Mouse (Mus musculus): ENCODE measurements around the gene Nepn. TPM values are rescaled to one million over a fixed set of nuclear protein-coding genes. Genes with fewer than 3 reads are reported as not detected.

Nepn gene
- polyA plus RNA-seq, 1 experiment from 2014 or later, result not detected

GRCm38 (mm10) chr10:52391208-52391607, 2.4 kb downstream of the Nepn start:
- Histone ChIP-seq H3K4me1 (replicated peaks; ENCODE audit: control insufficient read depth, insufficient read depth, low read length) (no peaks in the 10 kb centered on the region), H3K9me3 (ENCODE audit: control insufficient read depth, low read length) (no peaks in the 10 kb centered on the region), H3K4me2 (ENCODE audit: low read length) (no peak overlapping the region), H3K9ac (replicated peaks; ENCODE audit: low read depth, low read length) (no peak overlapping the region), H3K4me3 (replicated peaks; ENCODE audit: low read length) (no peak overlapping the region), H3K27ac (ENCODE audit: low read length) (no peak overlapping the region), H3K36me3 (ENCODE audit: control insufficient read depth, insufficient read depth) (no peaks in the 10 kb centered on the region), H3K27me3 (replicated peaks; ENCODE audit: control insufficient read depth, insufficient read depth, low read length) (no peaks in the 10 kb centered on the region)
- WGBS, result 83% methylated on average over 2 of the region's 2 CpGs
- ATAC-seq, result no peak

GRCm38 (mm10) chr10:52396647-52397046, 7.9 kb downstream of the Nepn start:
- WGBS, result 93% methylated on average over 3 of the region's 3 CpGs
- no peak for ATAC-seq
- Histone ChIP-seq H3K27ac (ENCODE audit: low read length) (no peak overlapping the region), H3K9ac (replicated peaks; ENCODE audit: low read depth, low read length) (no peak overlapping the region), H3K4me2 (ENCODE audit: low read length) (no peak overlapping the region), H3K27me3 (replicated peaks; ENCODE audit: control insufficient read depth, insufficient read depth, low read length) (no peaks in the 10 kb centered on the region), H3K9me3 (ENCODE audit: control insufficient read depth, low read length) (no peaks in the 10 kb centered on the region), H3K36me3 (ENCODE audit: control insufficient read depth, insufficient read depth) (no peaks in the 10 kb centered on the region), H3K4me3 (replicated peaks; ENCODE audit: low read length) (no peak overlapping the region), H3K4me1 (replicated peaks; ENCODE audit: control insufficient read depth, insufficient read depth, low read length) (no peaks in the 10 kb centered on the region)

GRCm38 (mm10) chr10:52398715-52399114, 9.9 kb downstream of the Nepn start:
- Histone ChIP-seq H3K9me3 (ENCODE audit: control insufficient read depth, low read length) (no peaks in the 10 kb centered on the region), H3K4me2 (ENCODE audit: low read length) (no peak overlapping the region), H3K27ac (ENCODE audit: low read length) (no peak overlapping the region), H3K4me3 (replicated peaks; ENCODE audit: low read length) (no peak overlapping the region), H3K27me3 (replicated peaks; ENCODE audit: control insufficient read depth, insufficient read depth, low read length) (no peaks in the 10 kb centered on the region), H3K9ac (replicated peaks; ENCODE audit: low read depth, low read length) (no peak overlapping the region), H3K4me1 (replicated peaks; ENCODE audit: control insufficient read depth, insufficient read depth, low read length) (no peaks in the 10 kb centered on the region), H3K36me3 (ENCODE audit: control insufficient read depth, insufficient read depth) (no peaks in the 10 kb centered on the region)
- no peak for ATAC-seq
- 84% methylated on average over 2 of the region's 2 CpGs for WGBS

- 63% methylated on average over 3 of the region's 3 CpGs for WGBS
- Histone ChIP-seq H3K4me3 (replicated peaks; ENCODE audit: low read length) (no peak overlapping the region), H3K9ac (replicated peaks; ENCODE audit: low read depth, low read length) (no peak overlapping the region), H3K9me3 (ENCODE audit: control insufficient read depth, low read length) (no peaks in the 10 kb centered on the region), H3K4me2 (ENCODE audit: low read length) (no peak overlapping the region), H3K27me3 (replicated peaks; ENCODE audit: control insufficient read depth, insufficient read depth, low read length) (no peaks in the 10 kb centered on the region), H3K4me1 (replicated peaks; ENCODE audit: control insufficient read depth, insufficient read depth, low read length) (no peaks in the 10 kb centered on the region), H3K27ac (ENCODE audit: low read length) (no peak overlapping the region), H3K36me3 (ENCODE audit: control insufficient read depth, insufficient read depth) (no peaks in the 10 kb centered on the region)
- no peak for ATAC-seq
Observed at GRCm38 (mm10) chr10:52399722-52400121, 10.9 kb downstream of the Nepn start.

GRCm38 (mm10) chr10:52405160-52405559, 16.4 kb downstream of the Nepn start:
- H3K4me3 ChIP-seq (replicated peaks; ENCODE audit: low read length), result no peak overlapping the region
- no peak overlapping the region for H3K4me2 ChIP-seq (ENCODE audit: low read length)
- ATAC-seq, result no peak
- H3K36me3 ChIP-seq (ENCODE audit: control insufficient read depth, insufficient read depth), result no peaks in the 10 kb centered on the region
- H3K9me3 ChIP-seq (ENCODE audit: control insufficient read depth, low read length), result no peaks in the 10 kb centered on the region
- no peak overlapping the region for H3K9ac ChIP-seq (replicated peaks; ENCODE audit: low read depth, low read length)
- no peaks in the 10 kb centered on the region for H3K27me3 ChIP-seq (replicated peaks; ENCODE audit: control insufficient read depth, insufficient read depth, low read length)
- no peak overlapping the region for H3K27ac ChIP-seq (ENCODE audit: low read length)
- H3K4me1 ChIP-seq (replicated peaks; ENCODE audit: control insufficient read depth, insufficient read depth, low read length), result no peaks in the 10 kb centered on the region
- 92% methylated on average over 13 of the region's 13 CpGs for WGBS

- H3K27ac ChIP-seq (ENCODE audit: low read length), result no peak overlapping the region
- no peak for ATAC-seq
- H3K36me3 ChIP-seq (ENCODE audit: control insufficient read depth, insufficient read depth), result no peaks in the 10 kb centered on the region
- no peak overlapping the region for H3K4me3 ChIP-seq (replicated peaks; ENCODE audit: low read length)
- H3K9me3 ChIP-seq (ENCODE audit: control insufficient read depth, low read length), result no peaks in the 10 kb centered on the region
- no peak overlapping the region for H3K9ac ChIP-seq (replicated peaks; ENCODE audit: low read depth, low read length)
- H3K4me1 ChIP-seq (replicated peaks; ENCODE audit: control insufficient read depth, insufficient read depth, low read length), result no peaks in the 10 kb centered on the region
- 80% methylated on average over 2 of the region's 2 CpGs for whole genome bisulfite sequencing
- H3K27me3 ChIP-seq (replicated peaks; ENCODE audit: control insufficient read depth, insufficient read depth, low read length), result no peaks in the 10 kb centered on the region
- no peak overlapping the region for H3K4me2 ChIP-seq (ENCODE audit: low read length)
Observed at GRCm38 (mm10) chr10:52407526-52407925, 18.8 kb downstream of the Nepn start.

GRCm38 (mm10) chr10:52415020-52415419, 26.2 kb downstream of the Nepn start:
- no peaks in the 10 kb centered on the region for H3K9me3 ChIP-seq (ENCODE audit: control insufficient read depth, low read length)
- no peaks in the 10 kb centered on the region for H3K27me3 ChIP-seq (replicated peaks; ENCODE audit: control insufficient read depth, insufficient read depth, low read length)
- WGBS, result 81% methylated on average over 2 of the region's 2 CpGs

GRCm38 (mm10) chr10:52416458-52416857, 27.7 kb downstream of the Nepn start:
- no peak for ATAC-seq
- H3K4me1 ChIP-seq (replicated peaks; ENCODE audit: control insufficient read depth, insufficient read depth, low read length), result peaks cover 24% of the 10 kb centered on the region
- H3K27me3 ChIP-seq (replicated peaks; ENCODE audit: control insufficient read depth, insufficient read depth, low read length), result no peaks in the 10 kb centered on the region
- H3K36me3 ChIP-seq (ENCODE audit: control insufficient read depth, insufficient read depth), result no peaks in the 10 kb centered on the region
- H3K9me3 ChIP-seq (ENCODE audit: control insufficient read depth, low read length), result no peaks in the 10 kb centered on the region
- H3K9ac ChIP-seq (replicated peaks; ENCODE audit: low read depth, low read length), result no peak overlapping the region
- WGBS, result 51% methylated on average over 2 of the region's 2 CpGs
- H3K4me3 ChIP-seq (replicated peaks; ENCODE audit: low read length), result no peak overlapping the region
- H3K4me2 ChIP-seq (ENCODE audit: low read length), result peak overlapping the region; percentile 58
- H3K27ac ChIP-seq (ENCODE audit: low read length), result no peak overlapping the region

More at GRCm38 (mm10) chr10:52415020-52415419, 26.2 kb downstream of the Nepn start:
- no peaks in the 10 kb centered on the region for H3K36me3 ChIP-seq (ENCODE audit: control insufficient read depth, insufficient read depth)
- ATAC-seq, result no peak
- no peak overlapping the region for H3K9ac ChIP-seq (replicated peaks; ENCODE audit: low read depth, low read length)
- peaks cover 18% of the 10 kb centered on the region for H3K4me1 ChIP-seq (replicated peaks; ENCODE audit: control insufficient read depth, insufficient read depth, low read length)
- H3K27ac ChIP-seq (ENCODE audit: low read length), result no peak overlapping the region
- no peak overlapping the region for H3K4me3 ChIP-seq (replicated peaks; ENCODE audit: low read length)
- no peak overlapping the region for H3K4me2 ChIP-seq (ENCODE audit: low read length)

GRCm38 (mm10) chr10:52417299-52417997, 28.7 kb downstream of the Nepn start, which contains the start of gene Nus1:
TSS of gene Nus1 (plus strand) at chr10:52417547.
- peak within 1 kb of the TSS; percentile 76 for H3K4me2 ChIP-seq (ENCODE audit: low read length)
- no peaks in the 10 kb centered on the region for H3K9me3 ChIP-seq (ENCODE audit: control insufficient read depth, low read length)
- H3K36me3 ChIP-seq (ENCODE audit: control insufficient read depth, insufficient read depth), result no peaks in the 10 kb centered on the region
- peak within 1 kb of the TSS; percentile 97 for H3K4me3 ChIP-seq (replicated peaks; ENCODE audit: low read length)
- H3K4me1 ChIP-seq (replicated peaks; ENCODE audit: control insufficient read depth, insufficient read depth, low read length), result peaks cover 24% of the 10 kb centered on the region
- under 1% methylated on average over 72 of the region's 79 CpGs for WGBS
- peak within 1 kb of the TSS; percentile 95 for H3K27ac ChIP-seq (ENCODE audit: low read length)
- no peaks in the 10 kb centered on the region for H3K27me3 ChIP-seq (replicated peaks; ENCODE audit: control insufficient read depth, insufficient read depth, low read length)
- H3K9ac ChIP-seq (replicated peaks; ENCODE audit: low read depth, low read length), result peak within 1 kb of the TSS; percentile 93
- peak; percentile 98 for ATAC-seq

Data from forebrain, embryonic 16.5 days (tissue).